Comparison of ENCODE assay signal across 19 mouse cellular contexts in genomic region chr4:105925506-105925905, GRCm38 (mm10).
A peak's percentile ranks its signal among the peaks of the same experiment; 100 is the strongest.
DNase-seq lines count a peak whose midpoint lies in the region; TF ChIP-seq lines count a peak whose summit lies in the region.
"Had no signal": no experiment of that assay in that cellular context is flagged by ENCODE, and none has a peak within 500 bp of the region (broad histone marks: within the 10 kb centered on the region; RNA-seq: fewer than 3 reads in every experiment).

No protein-coding gene starts in this region.

- TF ChIP-seq POLR2A in testis, adult 2 months (IDR thresholded peaks at IDR 0.05; ENCODE audit: control insufficient read depth, low read depth, low read length) = no peak
- TF ChIP-seq POLR2A in cerebellum, adult 2 months (IDR thresholded peaks at IDR 0.05; ENCODE audit: borderline replicate concordance, insufficient read depth, low read length) = no peak

- 92% methylated on average over 2 of the region's 2 CpGs for WGBS in cerebellum, adult 2 months

- H3K36me3 ChIP-seq in testis, adult 2 months (ENCODE audit: control insufficient read depth, insufficient read depth, low read length) = no peaks in the 10 kb centered on the region
- H3K36me3 ChIP-seq: embryonic facial prominence, embryonic 10.5 days; embryonic facial prominence, embryonic 12.5 days; forebrain, embryonic 15.5 days; G1E had no signal

- no peak for TF ChIP-seq CTCF in testis, adult 2 months (IDR thresholded peaks at IDR 0.05; ENCODE audit: control insufficient read depth, insufficient read depth, insufficient replicate concordance, low read depth, low read length)
- no peak for TF ChIP-seq CTCF in cerebellum, adult 2 months (IDR thresholded peaks at IDR 0.05; ENCODE audit: borderline replicate concordance, insufficient read depth, low read depth, low read length)

- no peaks in the 10 kb centered on the region for H3K27me3 ChIP-seq in testis, adult 2 months (ENCODE audit: control insufficient read depth, insufficient read depth, low read length)
- H3K27me3 ChIP-seq in cerebellum, adult 2 months (ENCODE audit: control insufficient read depth, insufficient read depth, low read length) = no peaks in the 10 kb centered on the region
- H3K27me3 ChIP-seq: embryonic facial prominence, embryonic 12.5 days; forebrain, embryonic 13.5 days; forebrain, embryonic 15.5 days had no signal

- peak; percentile 51 for DNase-seq in heart, adult 11 months
- no peak for DNase-seq in heart, adult 8-10 months (ENCODE audit: low spot score)
- DNase-seq in testis, postnatal 10 days (ENCODE audit: low spot score) = no peak
- DNase-seq in retina, postnatal 1 day = peak; percentile 62
- DNase-seq in cerebellum, adult 2 months = no peak
- DNase-seq: adrenal gland, postnatal 25 days; B cell, adult 2 months; cerebellum, adult 11 months; cerebellum, adult 18-20 months; cerebellum, adult 9-10 months; cerebellum, postnatal 10 days; cerebellum, postnatal 25 days; forebrain, postnatal 0 days had no signal

- peak overlapping the region; percentile 62 for H3K27ac ChIP-seq in testis, adult 2 months (ENCODE audit: control insufficient read depth, insufficient read depth, low read depth, low read length)
- no peak overlapping the region for H3K27ac ChIP-seq in cerebellum, adult 2 months (ENCODE audit: insufficient read depth, low read length)
- H3K27ac ChIP-seq: embryonic facial prominence, embryonic 10.5 days; embryonic facial prominence, embryonic 12.5 days; forebrain, embryonic 13.5 days; forebrain, embryonic 15.5 days had no signal

- no peak overlapping the region for H3K4me3 ChIP-seq in testis, adult 2 months (ENCODE audit: control insufficient read depth, low read depth, low read length)
- H3K4me3 ChIP-seq in cerebellum, adult 2 months (replicated peaks; ENCODE audit: insufficient read depth, low read depth, low read length) = no peak overlapping the region
- H3K4me3 ChIP-seq: embryonic facial prominence, embryonic 10.5 days; embryonic facial prominence, embryonic 12.5 days; forebrain, embryonic 13.5 days; forebrain, embryonic 15.5 days had no signal

- no peaks in the 10 kb centered on the region; the same call in 1 of the 2 replicates for H3K4me1 ChIP-seq in testis, adult 2 months (ENCODE audit: control insufficient read depth, insufficient read depth, low read length)
- no peaks in the 10 kb centered on the region for H3K4me1 ChIP-seq in cerebellum, adult 2 months (ENCODE audit: control insufficient read depth, insufficient read depth, low read length)
- H3K4me1 ChIP-seq: embryonic facial prominence, embryonic 12.5 days; forebrain, embryonic 13.5 days; forebrain, embryonic 15.5 days had no signal

Comparison
In these comparisons a context has a peak if more than half of its experiments do, and no peak if none do; other contexts are left out.
1. DNase-seq: peak in heart, adult 11 months (single experiment) and retina, postnatal 1 day (single experiment); none in heart, adult 8-10 months (single experiment), testis, postnatal 10 days (single experiment) and cerebellum, adult 2 months (0 of 2).